Mouse (Mus musculus): ENCODE data around the gene Dnah12. TPM values are rescaled to one million over a fixed set of nuclear protein-coding genes. Genes with fewer than 3 reads are reported as not detected.
"Not testable (repeated sequence)": the region's sequence is repeated elsewhere in the genome, so short reads cannot be mapped to it uniquely, and the experiment has no call there.

The Dnah12 gene
- polyA plus RNA-seq, 1 experiment = 0.02 TPM

DNA sequence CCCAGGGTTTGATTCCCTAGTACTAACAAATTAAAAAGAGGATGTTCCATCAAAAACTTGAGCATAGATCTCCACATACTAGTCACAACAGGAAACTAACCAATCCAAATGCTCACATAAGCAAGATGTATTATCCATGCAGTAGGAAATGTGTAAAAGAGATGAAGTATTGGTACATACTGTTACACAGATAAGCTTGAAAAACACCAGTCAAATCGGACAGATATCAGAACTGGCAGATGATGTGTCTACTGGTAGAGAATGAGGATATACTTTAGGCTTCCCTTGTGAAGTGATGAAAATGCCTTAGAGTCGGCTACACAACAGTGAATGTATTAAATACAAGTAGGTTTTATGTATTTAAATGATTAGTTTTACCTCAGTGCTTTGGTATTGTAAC is 30.6 kb upstream of the Dnah12 start:
- H3K4me1 ChIP-seq (ENCODE audit: control insufficient read depth, insufficient read depth, insufficient read length) = 0 out of 2 replicates have a peak, but pooled peaks cover 2% of the 10 kb centered on the region
- H3K27ac ChIP-seq (ENCODE audit: insufficient read depth, low read length) = no peak overlapping the region
- H3K36me3 ChIP-seq (ENCODE audit: control insufficient read depth, insufficient read depth, low read length) = peaks cover 9% of the 10 kb centered on the region
- no peaks in the 10 kb centered on the region for H3K27me3 ChIP-seq (ENCODE audit: control insufficient read depth, insufficient read depth, low read length)
- no peak overlapping the region for H3K4me3 ChIP-seq (ENCODE audit: extremely low read depth, insufficient read depth, insufficient read length)
- TF ChIP-seq POLR2A (IDR thresholded peaks at IDR 0.05; ENCODE audit: low read depth, low read length) (no peak), CTCF (IDR thresholded peaks at IDR 0.05; ENCODE audit: extremely low read depth, insufficient read depth, insufficient read length, insufficient replicate concordance) (no peak)
- no peak for DNase-seq (ENCODE audit: low read depth in 1 of 2, low spot score in 2 of 2)
- 80% methylated on average over 2 of the region's 2 CpGs for WGBS

DNA sequence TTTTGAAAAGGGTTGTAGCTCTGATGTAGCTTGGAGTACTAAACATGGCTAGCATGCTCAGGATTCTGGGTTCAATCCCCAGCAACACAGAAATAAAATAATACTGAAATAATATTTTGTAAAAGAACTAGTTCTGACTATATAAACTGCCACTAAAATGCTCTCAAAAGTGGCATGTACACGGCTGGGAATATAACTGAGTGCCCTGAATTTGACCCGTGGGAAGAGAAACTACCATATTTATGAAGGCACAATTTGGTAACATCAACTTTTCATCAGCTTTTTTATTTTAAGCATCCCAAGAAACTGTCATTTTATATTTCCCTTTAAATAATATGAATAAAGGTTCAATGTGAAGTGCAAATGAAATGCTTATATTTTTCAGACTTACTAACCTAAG is 29.2 kb upstream of the Dnah12 start:
- Histone ChIP-seq H3K4me3 (ENCODE audit: extremely low read depth, insufficient read depth, insufficient read length) (no peak overlapping the region), H3K36me3 (ENCODE audit: control insufficient read depth, insufficient read depth, low read length) (peaks cover 8% of the 10 kb centered on the region), H3K27me3 (ENCODE audit: control insufficient read depth, insufficient read depth, low read length) (no peaks in the 10 kb centered on the region), H3K4me1 (ENCODE audit: control insufficient read depth, insufficient read depth, insufficient read length) (peaks cover 2% of the 10 kb centered on the region; the same call in 1 of the 2 replicates), H3K27ac (ENCODE audit: insufficient read depth, low read length) (no peak overlapping the region)
- TF ChIP-seq POLR2A (IDR thresholded peaks at IDR 0.05; ENCODE audit: low read depth, low read length) (no peak), CTCF (IDR thresholded peaks at IDR 0.05; ENCODE audit: extremely low read depth, insufficient read depth, insufficient read length, insufficient replicate concordance) (no peak)
- 92% methylated on average over 2 of the region's 2 CpGs for WGBS
- no peak for DNase-seq (ENCODE audit: low read depth in 1 of 2, low spot score in 2 of 2)

DNA sequence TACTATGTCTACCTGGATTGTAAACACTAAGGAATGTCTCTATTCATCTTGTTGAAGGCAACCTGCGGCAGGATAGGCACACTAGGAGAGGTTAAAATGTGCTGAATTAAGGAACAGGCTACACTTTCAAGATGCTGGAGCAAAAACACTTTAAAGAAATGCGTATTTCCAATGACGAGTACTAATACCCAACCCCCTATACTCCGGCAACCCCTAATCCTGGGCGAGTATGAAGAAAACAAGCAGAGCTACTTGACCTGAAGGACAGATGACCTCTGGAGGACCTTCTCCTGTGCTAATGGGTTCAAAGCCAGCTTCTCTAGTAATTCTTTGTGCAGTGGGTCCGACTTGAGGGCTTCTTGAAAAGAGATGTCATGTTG is 25.1 kb upstream of the Dnah12 start:
- Histone ChIP-seq H3K4me3 (ENCODE audit: extremely low read depth, insufficient read depth, insufficient read length) (peak overlapping the region; percentile 99), H3K4me1 (ENCODE audit: control insufficient read depth, insufficient read depth, insufficient read length) (peaks cover 2% of the 10 kb centered on the region; the same call in 1 of the 2 replicates), H3K27me3 (ENCODE audit: control insufficient read depth, insufficient read depth, low read length) (no peaks in the 10 kb centered on the region), H3K36me3 (ENCODE audit: control insufficient read depth, insufficient read depth, low read length) (peaks cover 5% of the 10 kb centered on the region), H3K27ac (ENCODE audit: insufficient read depth, low read length) (peak overlapping the region; percentile 95; the same call in 1 of the 2 replicates)
- TF ChIP-seq POLR2A (IDR thresholded peaks at IDR 0.05; ENCODE audit: low read depth, low read length) (no peak), CTCF (IDR thresholded peaks at IDR 0.05; ENCODE audit: extremely low read depth, insufficient read depth, insufficient read length, insufficient replicate concordance) (no peak)
- DNase-seq (ENCODE audit: low read depth in 1 of 2, low spot score in 2 of 2) = no peak
- WGBS = 23% methylated on average over 6 of the region's 6 CpGs

DNA sequence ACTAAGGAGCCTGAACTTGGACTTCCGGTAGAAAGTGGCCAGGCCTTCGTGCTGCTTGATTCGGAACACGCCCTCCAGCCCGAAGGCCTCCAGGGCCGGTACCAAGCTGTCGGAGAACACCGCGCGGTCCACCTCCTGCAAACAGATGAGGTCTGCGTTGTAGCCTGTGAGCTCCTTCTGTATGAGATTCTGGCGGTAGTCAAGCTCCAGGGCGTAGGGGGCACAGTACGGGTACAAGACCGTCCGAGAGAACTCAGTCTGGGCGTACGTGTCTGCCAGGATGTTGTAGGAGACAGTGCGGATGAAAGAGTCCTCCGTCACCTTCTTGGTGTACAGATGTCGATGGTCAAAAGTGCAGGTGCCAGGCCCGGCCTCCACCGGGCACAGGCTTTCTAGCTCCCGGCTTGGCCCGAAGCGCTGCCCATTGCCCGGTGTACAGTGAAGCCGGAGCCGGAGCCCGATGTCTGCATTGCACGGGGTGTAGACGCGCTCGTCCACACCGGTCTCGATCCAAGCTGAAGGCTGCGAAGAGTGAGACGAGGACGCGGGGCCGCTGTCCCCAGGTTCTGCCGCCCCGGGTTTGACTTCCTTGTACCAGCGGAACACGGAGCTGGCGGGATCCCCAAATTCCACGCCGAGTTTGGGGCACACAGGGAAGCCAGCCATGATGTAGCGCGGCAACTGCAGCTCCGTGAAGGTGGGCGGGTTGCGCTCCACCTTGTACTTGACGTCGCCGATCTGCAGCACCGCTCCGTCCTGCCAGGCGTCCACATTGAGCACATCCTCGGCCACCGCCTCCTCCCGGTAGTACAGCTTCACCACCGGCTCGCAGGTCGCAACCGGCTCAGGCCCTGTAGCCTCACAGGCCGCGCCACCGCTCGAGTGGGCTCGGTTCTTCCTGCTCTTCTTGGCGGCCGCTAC is 24.4 kb upstream of the Dnah12 start:
- WGBS = under 1% methylated on average over 73 of the region's 73 CpGs
- TF ChIP-seq CTCF (IDR thresholded peaks at IDR 0.05; ENCODE audit: extremely low read depth, insufficient read depth, insufficient read length, insufficient replicate concordance) (no peak), POLR2A (IDR thresholded peaks at IDR 0.05; ENCODE audit: low read depth, low read length) (no peak)
- peaks cover 2% of the 10 kb centered on the region; the same call in 1 of the 2 replicates for H3K4me1 ChIP-seq (ENCODE audit: control insufficient read depth, insufficient read depth, insufficient read length)
- peak overlapping the region; percentile 95 for H3K27ac ChIP-seq (ENCODE audit: insufficient read depth, low read length)
- H3K4me3 ChIP-seq (ENCODE audit: extremely low read depth, insufficient read depth, insufficient read length) = peak overlapping the region; percentile 99
- no peaks in the 10 kb centered on the region for H3K27me3 ChIP-seq (ENCODE audit: control insufficient read depth, insufficient read depth, low read length)
- DNase-seq (ENCODE audit: low read depth in 1 of 2, low spot score in 2 of 2) = peak in 1 of 2 experiments; percentile 40
- H3K36me3 ChIP-seq (ENCODE audit: control insufficient read depth, insufficient read depth, low read length) = peaks cover 5% of the 10 kb centered on the region

- Histone ChIP-seq H3K27me3 (ENCODE audit: control insufficient read depth, insufficient read depth, low read length) (no peaks in the 10 kb centered on the region), H3K27ac (ENCODE audit: insufficient read depth, low read length) (peak within 1 kb of the TSS; percentile 95), H3K4me3 (ENCODE audit: extremely low read depth, insufficient read depth, insufficient read length) (peak within 1 kb of the TSS; percentile 99), H3K36me3 (ENCODE audit: control insufficient read depth, insufficient read depth, low read length) (peaks cover 3% of the 10 kb centered on the region), H3K4me1 (ENCODE audit: control insufficient read depth, insufficient read depth, insufficient read length) (peaks cover 2% of the 10 kb centered on the region; the same call in 1 of the 2 replicates)
- peak; percentile 74 to 87 for DNase-seq (ENCODE audit: low read depth in 1 of 2, low spot score in 2 of 2)
- TF ChIP-seq POLR2A (IDR thresholded peaks at IDR 0.05; ENCODE audit: low read depth, low read length) (peak; percentile 64), CTCF (IDR thresholded peaks at IDR 0.05; ENCODE audit: extremely low read depth, insufficient read depth, insufficient read length, insufficient replicate concordance) (no peak)
- under 1% methylated on average over 70 of the region's 70 CpGs for WGBS
These were observed 23.6 kb upstream of the Dnah12 start, which contains the start of gene Pde12 for GRCm38 (mm10) chr14:26669292-26670073. Gene Pde12 (minus strand): TSS chr14:26669883.

DNA sequence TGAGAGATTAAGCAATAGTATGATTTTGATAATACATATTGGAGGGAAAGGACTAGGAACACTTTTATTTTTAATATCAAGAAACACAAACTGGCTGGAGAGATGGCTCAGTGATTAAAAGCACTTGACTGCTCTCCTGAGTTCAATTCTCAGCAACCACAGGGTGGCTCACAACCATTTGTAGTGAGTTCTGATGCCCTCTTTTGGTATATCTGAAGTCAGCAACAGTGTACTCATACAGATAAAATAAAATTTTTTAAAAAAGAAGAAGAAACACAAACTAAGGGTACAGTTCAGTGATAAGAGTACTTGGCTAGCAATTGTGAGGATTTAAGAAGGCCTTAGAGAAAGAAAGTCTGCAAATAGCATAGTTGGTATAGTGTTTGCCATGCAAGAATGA is 22.1 kb upstream of the Dnah12 start:
- TF ChIP-seq CTCF (IDR thresholded peaks at IDR 0.05; ENCODE audit: extremely low read depth, insufficient read depth, insufficient read length, insufficient replicate concordance) = no peak
- Histone ChIP-seq H3K27ac (ENCODE audit: insufficient read depth, low read length) (no peak overlapping the region), H3K4me1 (ENCODE audit: control insufficient read depth, insufficient read depth, insufficient read length) (peaks cover 2% of the 10 kb centered on the region; the same call in 1 of the 2 replicates), H3K36me3 (ENCODE audit: control insufficient read depth, insufficient read depth, low read length) (no peaks in the 10 kb centered on the region; the same call in none of the 2 replicates), H3K4me3 (ENCODE audit: extremely low read depth, insufficient read depth, insufficient read length) (no peak overlapping the region), H3K27me3 (ENCODE audit: control insufficient read depth, insufficient read depth, low read length) (no peaks in the 10 kb centered on the region)
- no peak for DNase-seq (ENCODE audit: low read depth in 1 of 2, low spot score in 2 of 2)

GRCm38 (mm10) chr14:26671870-26672615 is 21.0 kb upstream of the Dnah12 start:
- H3K27ac ChIP-seq (ENCODE audit: insufficient read depth, low read length); H3K4me1 ChIP-seq (ENCODE audit: control insufficient read depth, insufficient read depth, insufficient read length); H3K36me3 ChIP-seq (ENCODE audit: control insufficient read depth, insufficient read depth, low read length); DNase-seq (ENCODE audit: low read depth in 1 of 2, low spot score in 2 of 2); H3K27me3 ChIP-seq (ENCODE audit: control insufficient read depth, insufficient read depth, low read length); H3K4me3 ChIP-seq (ENCODE audit: extremely low read depth, insufficient read depth, insufficient read length): not testable (repeated sequence)
- 39% methylated on average over 17 of the region's 17 CpGs for WGBS

DNA sequence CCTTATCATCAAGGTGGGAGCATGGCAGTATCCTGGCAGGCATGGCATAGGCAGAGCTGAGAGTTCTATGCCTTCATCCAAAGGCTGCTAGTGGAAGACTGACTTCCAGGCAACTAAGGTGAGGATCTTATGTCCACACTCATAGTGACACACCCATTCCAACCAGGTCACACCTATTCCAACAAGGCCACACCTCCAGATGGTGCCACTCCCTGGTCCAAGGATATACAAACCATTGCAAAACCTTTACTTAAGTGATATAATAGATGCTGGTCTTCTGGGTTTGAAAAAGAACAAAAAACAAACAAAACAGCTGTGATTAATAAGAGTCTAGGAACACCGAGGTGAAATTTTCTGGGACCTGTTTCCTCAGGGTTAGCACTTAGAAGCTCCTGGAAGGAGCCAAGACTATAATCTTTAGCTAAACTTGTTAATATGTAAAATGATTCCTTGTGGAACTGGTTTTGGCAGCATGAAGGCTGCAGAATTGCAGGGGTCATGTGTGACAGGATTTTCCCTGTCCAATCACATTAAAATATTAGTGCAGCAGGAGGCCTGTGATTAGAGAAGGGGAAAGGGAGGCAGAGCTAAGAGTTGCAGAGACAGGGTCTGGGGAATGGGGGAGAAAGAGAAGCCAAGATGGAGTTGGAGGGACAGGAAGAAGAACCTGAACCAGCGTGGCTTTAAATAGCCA is 18.5 kb upstream of the Dnah12 start:
- DNase-seq (ENCODE audit: low read depth in 1 of 2, low spot score in 2 of 2); H3K27ac ChIP-seq (ENCODE audit: insufficient read depth, low read length): not testable (repeated sequence)
- 77% methylated on average over 2 of the region's 2 CpGs for WGBS

More for the DNA sequence above, 18.5 kb upstream of the Dnah12 start:
- not testable (repeated sequence) for H3K36me3 ChIP-seq (ENCODE audit: control insufficient read depth, insufficient read depth, low read length); H3K27me3 ChIP-seq (ENCODE audit: control insufficient read depth, insufficient read depth, low read length); H3K4me3 ChIP-seq (ENCODE audit: extremely low read depth, insufficient read depth, insufficient read length); H3K4me1 ChIP-seq (ENCODE audit: control insufficient read depth, insufficient read depth, insufficient read length)
